Mouse (Mus musculus) kidney, embryonic 15.5 days (tissue): ENCODE measurements at regions not wholly inside any gene's neighbourhood (a gene's known extent, or its start where the extent isn't known, plus 50 kb on each side); places are given as distances from the start of the nearest gene placed in this dataset.
A peak's percentile ranks its signal among the peaks of the same experiment; 100 is the strongest.

ENCODE experiments used
- ATAC-seq: fragments of 200-750 bp; cut with Nextera tagmentation; replicated peaks from 2 replicates; pipeline ENCODE4 v1.8.0; 2017; ENCODE audit warnings: moderate TSS enrichment; ENCODE audit not compliant: low FRiP score
- H3K27ac ChIP-seq: fragments of 300-500 bp; sonication (generic); 2 replicates; pipeline ENCODE4 v1.5.1; 2015; ENCODE audit warnings: mild to moderate bottlenecking, inconsistent platforms
- H3K27me3 ChIP-seq: fragments of 300-500 bp; sonication (generic); 2 replicates; pipeline ENCODE4 v1.6.1; 2015; ENCODE audit warnings: inconsistent platforms
- H3K36me3 ChIP-seq: fragments of 300-500 bp; sonication (generic); 2 replicates; pipeline ENCODE4 v1.6.1; 2015; ENCODE audit warnings: inconsistent platforms
- H3K4me1 ChIP-seq: fragments of 300-500 bp; sonication (generic); 2 replicates; pipeline ENCODE4 v1.6.1; 2015; ENCODE audit warnings: inconsistent platforms
- H3K4me2 ChIP-seq: fragments of 300-500 bp; sonication (generic); 2 replicates; pipeline ENCODE4 v1.6.1; 2015; ENCODE audit warnings: moderate library complexity, mild to moderate bottlenecking, inconsistent platforms
- H3K4me3 ChIP-seq: fragments of 300-500 bp; sonication (generic); replicated peaks from 2 replicates; pipeline ENCODE4 v1.5.1; 2015; ENCODE audit warnings: mild to moderate bottlenecking, inconsistent platforms
- H3K9ac ChIP-seq: fragments of 300-500 bp; sonication (generic); 2 replicates; pipeline ENCODE4 v1.6.1; 2015; ENCODE audit warnings: mild to moderate bottlenecking, inconsistent platforms
- H3K9me3 ChIP-seq: fragments of 300-500 bp; sonication (generic); replicated peaks from 2 replicates; pipeline ENCODE4 v1.6.1; 2016; ENCODE audit warnings: inconsistent platforms
- WGBS: fragments of 180-500 bp; shearing (Covaris S2); methylation state at CpG from one replicate; pipeline ENCODE4 v1.1.7; 2015; ENCODE audit warnings: mixed read lengths; 5-methylcytosine and 5-hydroxymethylcytosine counted together

GRCm38 (mm10) chr5:44975456-44976195, 176.1 kb upstream of the Ldb2 start:
- 39% methylated on average over 9 of the region's 9 CpGs for WGBS
- Histone ChIP-seq H3K4me3 (no peak overlapping the region), H3K4me1 (no peaks in the 10 kb centered on the region; the same call in 1 of the 2 replicates), H3K9ac (no peak overlapping the region), H3K4me2 (no peak overlapping the region), H3K27ac (peak overlapping the region; percentile 54; the same call in 1 of the 2 replicates), H3K9me3 (no peaks in the 10 kb centered on the region), H3K36me3 (no peaks in the 10 kb centered on the region), H3K27me3 (no peaks in the 10 kb centered on the region)
- no peak for ATAC-seq

- 21% methylated on average over 7 of the region's 7 CpGs for WGBS
- Histone ChIP-seq H3K4me3 (no peak overlapping the region), H3K27me3 (no peaks in the 10 kb centered on the region), H3K27ac (peak overlapping the region; percentile 69), H3K9ac (no peak overlapping the region), H3K4me1 (peaks cover 16% of the 10 kb centered on the region), H3K36me3 (no peaks in the 10 kb centered on the region), H3K4me2 (no peak overlapping the region; the same call in 1 of the 2 replicates), H3K9me3 (no peaks in the 10 kb centered on the region)
- peak; percentile 93 for ATAC-seq
These were observed 143.8 kb upstream of the Ldb2 start for GRCm38 (mm10) chr5:44943023-44943921.

GRCm38 (mm10) chr5:44942575-44942974, 143.1 kb upstream of the Ldb2 start:
- Histone ChIP-seq H3K9ac (no peak overlapping the region), H3K9me3 (no peaks in the 10 kb centered on the region), H3K4me3 (no peak overlapping the region), H3K4me1 (peaks cover 16% of the 10 kb centered on the region), H3K27me3 (no peaks in the 10 kb centered on the region), H3K36me3 (no peaks in the 10 kb centered on the region), H3K4me2 (no peak overlapping the region), H3K27ac (peak overlapping the region; percentile 69)
- 30% methylated on average over 2 of the region's 2 CpGs for WGBS
- peak; percentile 50 for ATAC-seq

- peak overlapping the region; percentile 51; the same call in 1 of the 2 replicates for H3K27ac ChIP-seq
- 0 out of 2 replicates have a peak, but pooled peaks cover 3% of the 10 kb centered on the region for H3K4me1 ChIP-seq
- ATAC-seq: 0 out of 2 replicates have a peak, but pooled peaks have one; percentile 9
- 27% methylated on average over 2 of the region's 2 CpGs for WGBS
- no peak overlapping the region for H3K4me3 ChIP-seq
- no peaks in the 10 kb centered on the region for H3K36me3 ChIP-seq
- H3K27me3 ChIP-seq: no peaks in the 10 kb centered on the region
- no peak overlapping the region for H3K4me2 ChIP-seq
- H3K9me3 ChIP-seq: no peaks in the 10 kb centered on the region
- no peak overlapping the region for H3K9ac ChIP-seq
These were observed 126.0 kb upstream of the Ldb2 start for GRCm38 (mm10) chr5:44925476-44925875.

- Histone ChIP-seq H3K9ac (no peak overlapping the region), H3K4me1 (0 out of 2 replicates have a peak, but pooled peaks cover 6% of the 10 kb centered on the region), H3K27me3 (no peaks in the 10 kb centered on the region), H3K27ac (0 out of 2 replicates have a peak overlapping the region, but pooled peaks have one; percentile 45), H3K4me3 (no peak overlapping the region), H3K9me3 (no peaks in the 10 kb centered on the region), H3K36me3 (no peaks in the 10 kb centered on the region), H3K4me2 (no peak overlapping the region)
- ATAC-seq: 0 out of 2 replicates have a peak, but pooled peaks have one; percentile 36
- WGBS: 8% methylated on average over 2 of the region's 2 CpGs
These were observed 122.8 kb upstream of the Ldb2 start for GRCm38 (mm10) chr5:44922129-44922775.

GRCm38 (mm10) chr5:44917816-44918213, 118.3 kb upstream of the Ldb2 start:
- ATAC-seq: no peak
- Histone ChIP-seq H3K27me3 (no peaks in the 10 kb centered on the region), H3K27ac (no peak overlapping the region), H3K4me1 (0 out of 2 replicates have a peak, but pooled peaks cover 8% of the 10 kb centered on the region), H3K36me3 (no peaks in the 10 kb centered on the region), H3K4me3 (no peak overlapping the region), H3K4me2 (0 out of 2 replicates have a peak overlapping the region, but pooled peaks have one; percentile 37), H3K9ac (no peak overlapping the region), H3K9me3 (no peaks in the 10 kb centered on the region)
- 95% methylated on average over 6 of the region's 6 CpGs for WGBS

GRCm38 (mm10) chr5:44917173-44917815, 117.8 kb upstream of the Ldb2 start:
- Histone ChIP-seq H3K4me2 (peak overlapping the region; percentile 37), H3K27ac (no peak overlapping the region), H3K4me3 (no peak overlapping the region), H3K36me3 (no peaks in the 10 kb centered on the region), H3K9ac (no peak overlapping the region), H3K9me3 (no peaks in the 10 kb centered on the region), H3K27me3 (no peaks in the 10 kb centered on the region), H3K4me1 (0 out of 2 replicates have a peak, but pooled peaks cover 5% of the 10 kb centered on the region)
- WGBS: 37% methylated on average over 16 of the region's 16 CpGs
- ATAC-seq: no peak

GRCm38 (mm10) chr5:44902541-44902940, 103.1 kb upstream of the Ldb2 start:
- H3K36me3 ChIP-seq: no peaks in the 10 kb centered on the region
- ATAC-seq: no peak
- no peaks in the 10 kb centered on the region for H3K9me3 ChIP-seq
- H3K27ac ChIP-seq: no peak overlapping the region
- H3K4me3 ChIP-seq: no peak overlapping the region
- H3K9ac ChIP-seq: no peak overlapping the region
- no peak overlapping the region for H3K4me2 ChIP-seq
- no peaks in the 10 kb centered on the region for H3K27me3 ChIP-seq
- WGBS: 47% methylated on average over 6 of the region's 6 CpGs
- no peaks in the 10 kb centered on the region for H3K4me1 ChIP-seq

GRCm38 (mm10) chr5:44886566-44887070, 87.1 kb upstream of the Ldb2 start:
- Histone ChIP-seq H3K27ac (no peak overlapping the region), H3K27me3 (no peaks in the 10 kb centered on the region), H3K4me1 (no peaks in the 10 kb centered on the region), H3K9me3 (no peaks in the 10 kb centered on the region), H3K4me3 (no peak overlapping the region), H3K9ac (no peak overlapping the region), H3K4me2 (no peak overlapping the region), H3K36me3 (no peaks in the 10 kb centered on the region)
- 0 out of 2 replicates have a peak, but pooled peaks have one; percentile 56 for ATAC-seq
- 59% methylated on average over 4 of the region's 4 CpGs for WGBS

GRCm38 (mm10) chr5:44876946-44877345, 77.5 kb upstream of the Ldb2 start:
- no peak overlapping the region for H3K4me2 ChIP-seq
- no peak overlapping the region for H3K9ac ChIP-seq
- H3K4me1 ChIP-seq: no peaks in the 10 kb centered on the region
- no peak for ATAC-seq
- no peak overlapping the region for H3K4me3 ChIP-seq
- no peak overlapping the region for H3K27ac ChIP-seq
- H3K27me3 ChIP-seq: no peaks in the 10 kb centered on the region
- no peaks in the 10 kb centered on the region for H3K9me3 ChIP-seq
- WGBS: 63% methylated on average over 3 of the region's 3 CpGs
- H3K36me3 ChIP-seq: no peaks in the 10 kb centered on the region

- Histone ChIP-seq H3K4me2 (no peak overlapping the region), H3K9ac (no peak overlapping the region), H3K9me3 (no peaks in the 10 kb centered on the region), H3K27ac (no peak overlapping the region), H3K4me1 (no peaks in the 10 kb centered on the region), H3K4me3 (no peak overlapping the region), H3K36me3 (no peaks in the 10 kb centered on the region), H3K27me3 (no peaks in the 10 kb centered on the region)
- 70% methylated on average over 7 of the region's 7 CpGs for WGBS
- ATAC-seq: no peak
These were observed 72.8 kb upstream of the Ldb2 start for GRCm38 (mm10) chr5:44872243-44872642.
